Mouse (Mus musculus) intestine, embryonic 15.5 days (tissue): ENCODE results near the gene Tmem132d. TPM values are rescaled to one million over a fixed set of nuclear protein-coding genes. Genes with fewer than 3 reads are reported as not detected.

Experiments used
- ATAC-seq: fragments of 200-750 bp; cut with Nextera tagmentation; 2 replicates; pipeline ENCODE4 v1.8.0; 2017; ENCODE audit warnings: moderate TSS enrichment, moderate library complexity
- H3K27ac ChIP-seq: fragments of 300-500 bp; sonication (generic); 2 replicates; pipeline ENCODE4 v1.5.1; 2015; ENCODE audit warnings: mild to moderate bottlenecking, inconsistent platforms
- H3K27me3 ChIP-seq: fragments of 300-500 bp; sonication (generic); replicated peaks from 2 replicates; pipeline ENCODE4 v1.6.1; 2015; ENCODE audit warnings: inconsistent platforms
- H3K36me3 ChIP-seq: fragments of 300-500 bp; sonication (generic); 2 replicates; pipeline ENCODE4 v1.6.1; 2015; ENCODE audit warnings: inconsistent platforms
- H3K4me1 ChIP-seq: fragments of 300-500 bp; sonication (generic); replicated peaks from 2 replicates; pipeline ENCODE4 v1.6.1; 2015; ENCODE audit warnings: inconsistent platforms
- H3K4me2 ChIP-seq: fragments of 300-500 bp; sonication (generic); replicated peaks from 2 replicates; pipeline ENCODE4 v1.6.1; 2015; ENCODE audit warnings: mild to moderate bottlenecking, inconsistent platforms
- H3K4me3 ChIP-seq: fragments of 300-500 bp; sonication (generic); replicated peaks from 2 replicates; pipeline ENCODE4 v1.5.1; 2015; ENCODE audit warnings: inconsistent platforms
- H3K9ac ChIP-seq: fragments of 300-500 bp; sonication (generic); 2 replicates; pipeline ENCODE4 v1.6.1; 2015; ENCODE audit warnings: inconsistent platforms
- H3K9me3 ChIP-seq: fragments of 300-500 bp; sonication (generic); 2 replicates; pipeline ENCODE4 v1.6.1; 2016; ENCODE audit warnings: inconsistent platforms
- WGBS: fragments of 180-500 bp; shearing (Covaris S2); methylation state at CpG from one replicate; pipeline ENCODE4 v1.1.7; 2015; 5-methylcytosine and 5-hydroxymethylcytosine counted together
- polyA plus RNA-seq: library from polyadenylated mRNA; unstranded; fragments of >200 nt; fragmentation: Nextera tagmentation; extraction: Ambion mirVana; gene quantifications from 2 replicates; pipeline ENCODE4 v1.2.1, GENCODE M21; 2015

Gene Tmem132d
- polyA plus RNA-seq, 1 experiment from 2014 or later, result 0.03 TPM

GRCm38 (mm10) chr5:128302387-128302786 lies 130.5 kb downstream of the Tmem132d start:
- ATAC-seq, result no peak
- no peaks in the 10 kb centered on the region for H3K27me3 ChIP-seq
- no peak overlapping the region for H3K9ac ChIP-seq
- 68% methylated on average over 2 of the region's 2 CpGs for WGBS
- H3K4me2 ChIP-seq, result no peak overlapping the region
- H3K4me1 ChIP-seq, result no peaks in the 10 kb centered on the region
- no peak overlapping the region for H3K27ac ChIP-seq
- no peaks in the 10 kb centered on the region for H3K9me3 ChIP-seq
- H3K36me3 ChIP-seq, result no peaks in the 10 kb centered on the region
- no peak overlapping the region for H3K4me3 ChIP-seq

- ATAC-seq, result no peak
- Histone ChIP-seq H3K4me3 (no peak overlapping the region), H3K4me1 (no peaks in the 10 kb centered on the region), H3K9ac (no peak overlapping the region), H3K36me3 (no peaks in the 10 kb centered on the region), H3K27me3 (no peaks in the 10 kb centered on the region), H3K4me2 (no peak overlapping the region), H3K9me3 (no peaks in the 10 kb centered on the region), H3K27ac (no peak overlapping the region)
- WGBS, result 33% methylated on average over 2 of the region's 2 CpGs
These were observed 141.7 kb downstream of the Tmem132d start for GRCm38 (mm10) chr5:128291191-128291590.

DNA sequence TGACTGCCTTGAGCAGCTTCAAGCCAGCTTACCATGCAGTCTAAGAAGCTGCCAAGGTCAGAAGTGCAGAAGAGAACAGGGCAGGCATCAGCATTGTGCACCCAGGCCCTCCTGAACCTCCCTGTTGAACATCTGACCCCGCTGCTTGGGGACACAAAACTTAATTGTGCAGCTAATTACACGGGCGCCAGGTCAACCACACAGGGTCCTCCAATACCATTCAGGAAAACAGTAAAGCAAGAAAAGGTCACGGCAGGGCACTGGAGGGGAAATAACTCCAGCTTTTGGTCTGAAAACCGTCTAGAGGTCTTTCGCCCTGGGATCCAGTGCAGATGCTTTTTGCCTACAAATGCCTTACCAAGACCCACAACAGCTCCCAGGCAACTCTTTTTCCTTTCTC lies 159.6 kb downstream of the Tmem132d start:
- 51% methylated on average over 6 of the region's 6 CpGs for WGBS
- no peak for ATAC-seq
- Histone ChIP-seq H3K36me3 (no peaks in the 10 kb centered on the region), H3K9ac (no peak overlapping the region), H3K9me3 (no peaks in the 10 kb centered on the region), H3K27ac (no peak overlapping the region), H3K4me1 (no peaks in the 10 kb centered on the region), H3K27me3 (no peaks in the 10 kb centered on the region), H3K4me2 (no peak overlapping the region), H3K4me3 (no peak overlapping the region)

GRCm38 (mm10) chr5:128267366-128267765 lies 165.5 kb downstream of the Tmem132d start:
- H3K4me2 ChIP-seq, result no peak overlapping the region
- H3K36me3 ChIP-seq, result no peaks in the 10 kb centered on the region
- H3K4me3 ChIP-seq, result no peak overlapping the region
- no peak overlapping the region for H3K9ac ChIP-seq
- WGBS, result 89% methylated on average over 6 of the region's 6 CpGs
- no peaks in the 10 kb centered on the region for H3K9me3 ChIP-seq
- H3K27ac ChIP-seq, result no peak overlapping the region
- no peaks in the 10 kb centered on the region for H3K4me1 ChIP-seq
- no peaks in the 10 kb centered on the region for H3K27me3 ChIP-seq
- no peak for ATAC-seq

GRCm38 (mm10) chr5:128244219-128244618 lies 188.7 kb downstream of the Tmem132d start:
- ATAC-seq, result no peak
- Histone ChIP-seq H3K9ac (no peak overlapping the region), H3K9me3 (no peaks in the 10 kb centered on the region), H3K4me2 (no peak overlapping the region), H3K27me3 (no peaks in the 10 kb centered on the region), H3K36me3 (no peaks in the 10 kb centered on the region), H3K4me3 (no peak overlapping the region), H3K27ac (no peak overlapping the region), H3K4me1 (no peaks in the 10 kb centered on the region)
- WGBS, result 61% methylated on average over 4 of the region's 4 CpGs

DNA sequence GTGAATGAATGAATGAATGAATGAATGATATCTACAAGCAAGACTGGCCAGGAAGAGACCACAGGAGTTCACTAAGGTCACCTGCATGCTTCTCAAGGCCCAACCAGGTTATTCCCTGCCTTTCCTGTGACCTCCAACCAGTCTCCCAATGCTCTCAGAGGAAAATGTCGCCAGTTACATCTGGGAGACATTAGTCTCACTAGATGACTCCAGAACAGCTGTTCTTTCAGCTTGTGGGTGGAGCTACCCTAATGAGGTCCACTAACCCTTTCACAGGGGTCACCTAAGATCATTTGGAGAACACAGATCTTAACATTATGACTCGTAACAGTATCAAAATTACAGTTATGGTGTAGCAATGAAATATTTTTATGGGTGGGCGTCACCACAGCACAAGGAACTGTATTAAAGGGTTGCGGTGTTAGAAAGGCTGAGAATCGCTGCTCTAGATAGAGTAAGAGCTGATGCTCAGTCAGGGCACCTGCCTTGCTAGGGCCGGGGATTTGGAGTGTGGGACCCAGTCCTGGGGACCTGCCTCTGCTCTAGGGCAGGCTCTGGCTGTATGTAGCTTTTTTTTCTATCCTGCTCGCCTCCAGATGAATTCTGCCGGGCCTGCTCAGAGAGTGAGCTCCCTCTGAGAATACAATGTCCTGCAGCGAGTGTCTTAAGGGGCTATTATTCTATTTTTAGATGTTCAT lies 196.1 kb downstream of the Tmem132d start:
- H3K36me3 ChIP-seq, result no peaks in the 10 kb centered on the region
- H3K4me2 ChIP-seq, result no peak overlapping the region
- H3K4me1 ChIP-seq, result no peaks in the 10 kb centered on the region
- no peak overlapping the region for H3K4me3 ChIP-seq
- no peaks in the 10 kb centered on the region for H3K9me3 ChIP-seq
- H3K27me3 ChIP-seq, result no peaks in the 10 kb centered on the region
- WGBS, result 62% methylated on average over 9 of the region's 9 CpGs
- no peak overlapping the region for H3K9ac ChIP-seq
- no peak for ATAC-seq
- H3K27ac ChIP-seq, result no peak overlapping the region

- Histone ChIP-seq H3K27ac (no peak overlapping the region), H3K9me3 (no peaks in the 10 kb centered on the region), H3K9ac (no peak overlapping the region), H3K4me2 (no peak overlapping the region), H3K27me3 (no peaks in the 10 kb centered on the region), H3K36me3 (no peaks in the 10 kb centered on the region), H3K4me1 (no peaks in the 10 kb centered on the region), H3K4me3 (no peak overlapping the region)
- ATAC-seq, result no peak
- 65% methylated on average over 1 of the region's 1 CpGs for whole genome bisulfite sequencing
These were observed 197.3 kb downstream of the Tmem132d start for GRCm38 (mm10) chr5:128235611-128236010.

- Histone ChIP-seq H3K4me3 (no peak overlapping the region), H3K4me1 (no peaks in the 10 kb centered on the region), H3K27me3 (no peaks in the 10 kb centered on the region), H3K9me3 (no peaks in the 10 kb centered on the region), H3K4me2 (no peak overlapping the region), H3K9ac (no peak overlapping the region), H3K27ac (no peak overlapping the region), H3K36me3 (no peaks in the 10 kb centered on the region)
- no peak for ATAC-seq
These were observed 199.8 kb downstream of the Tmem132d start for GRCm38 (mm10) chr5:128233101-128233500.

- no peak for ATAC-seq
- Histone ChIP-seq H3K27ac (no peak overlapping the region), H3K36me3 (no peaks in the 10 kb centered on the region), H3K9ac (no peak overlapping the region), H3K4me3 (no peak overlapping the region), H3K9me3 (no peaks in the 10 kb centered on the region), H3K27me3 (no peaks in the 10 kb centered on the region), H3K4me1 (no peaks in the 10 kb centered on the region), H3K4me2 (no peak overlapping the region)
These were observed 214.6 kb downstream of the Tmem132d start for GRCm38 (mm10) chr5:128218281-128218680.

DNA sequence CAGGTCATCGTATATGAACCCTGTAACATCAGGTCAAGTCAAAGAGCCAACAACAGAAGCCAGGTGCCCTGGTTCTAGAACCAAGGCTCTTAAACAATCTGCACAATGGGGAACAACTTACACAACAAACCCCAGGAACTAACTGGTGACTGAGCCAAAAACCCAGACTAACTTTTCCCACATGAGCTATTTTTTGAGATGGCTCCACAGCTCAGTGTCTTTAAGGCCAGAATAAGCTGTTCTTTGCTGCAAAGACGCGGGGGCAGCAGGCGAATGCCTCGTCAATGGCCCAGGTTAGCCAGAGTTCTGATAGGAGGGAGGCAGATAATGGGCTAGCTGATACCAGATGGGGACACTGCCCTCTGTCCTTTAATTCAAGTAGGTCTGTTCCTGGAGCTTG lies 221.8 kb downstream of the Tmem132d start:
- ATAC-seq, result no peak

GRCm38 (mm10) chr5:128205716-128206115 lies 227.2 kb downstream of the Tmem132d start:
- WGBS, result 32% methylated on average over 2 of the region's 2 CpGs
- no peaks in the 10 kb centered on the region for H3K27me3 ChIP-seq
- H3K4me3 ChIP-seq, result no peak overlapping the region
- peaks cover 3% of the 10 kb centered on the region; the same call in 1 of the 2 replicates for H3K4me1 ChIP-seq
- no peaks in the 10 kb centered on the region for H3K36me3 ChIP-seq
- H3K9ac ChIP-seq, result no peak overlapping the region
- no peak overlapping the region for H3K27ac ChIP-seq
- no peak overlapping the region for H3K4me2 ChIP-seq
- H3K9me3 ChIP-seq, result no peaks in the 10 kb centered on the region
- ATAC-seq, result no peak

More for the DNA sequence above, 221.8 kb downstream of the Tmem132d start:
- no peaks in the 10 kb centered on the region for H3K4me1 ChIP-seq
- no peak overlapping the region for H3K27ac ChIP-seq
- WGBS, result 86% methylated on average over 5 of the region's 5 CpGs
- no peaks in the 10 kb centered on the region for H3K9me3 ChIP-seq
- H3K27me3 ChIP-seq, result no peaks in the 10 kb centered on the region
- H3K4me3 ChIP-seq, result no peak overlapping the region
- no peak overlapping the region for H3K9ac ChIP-seq
- H3K4me2 ChIP-seq, result no peak overlapping the region
- H3K36me3 ChIP-seq, result no peaks in the 10 kb centered on the region

- Histone ChIP-seq H3K36me3 (no peaks in the 10 kb centered on the region), H3K9me3 (no peaks in the 10 kb centered on the region), H3K9ac (no peak overlapping the region), H3K4me3 (no peak overlapping the region), H3K4me1 (peaks cover 3% of the 10 kb centered on the region; the same call in 1 of the 2 replicates), H3K27me3 (no peaks in the 10 kb centered on the region), H3K27ac (no peak overlapping the region; the same call in 1 of the 2 replicates), H3K4me2 (no peak overlapping the region)
- WGBS, result 68% methylated on average over 17 of the region's 17 CpGs
- no peak for ATAC-seq
These were observed 228.1 kb downstream of the Tmem132d start for GRCm38 (mm10) chr5:128204685-128205320.
